19 mouse cellular contexts compared by ENCODE assay signal in the genomic region with DNA sequence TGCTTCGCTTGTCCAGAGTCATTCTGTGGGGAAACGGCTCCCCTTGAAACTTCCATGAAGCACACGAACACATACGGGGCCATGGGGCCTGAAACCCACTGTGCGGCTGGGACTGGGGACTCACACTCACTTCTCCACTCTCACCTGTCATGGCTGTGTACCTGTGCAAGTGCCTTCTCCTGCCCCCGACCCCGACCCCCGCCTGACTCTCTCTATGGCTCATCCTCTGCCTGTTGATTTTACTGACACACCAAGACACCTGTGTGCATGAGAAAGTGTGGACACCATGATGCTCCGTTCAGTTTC. TPM values are rescaled to one million over a fixed set of nuclear protein-coding genes. Genes with fewer than 3 reads are reported as not detected.
DNase-seq lines count a peak whose midpoint lies in the region; ATAC-seq and TF ChIP-seq lines count a peak whose summit lies in the region.
"Had no signal": no experiment of that assay in that cellular context is flagged by ENCODE, and none has a peak within 500 bp of the region (broad histone marks: within the 10 kb centered on the region; RNA-seq: fewer than 3 reads in every experiment).

No protein-coding gene starts in this region.

- no peaks in the 10 kb centered on the region for H3K9me3 ChIP-seq in neural tube, embryonic 11.5 days (ENCODE audit: control insufficient read depth, low read length)
- no peaks in the 10 kb centered on the region for H3K9me3 ChIP-seq in forebrain, postnatal 0 days (ENCODE audit: low read length)
- H3K9me3 ChIP-seq in limb, embryonic 13.5 days: no peaks in the 10 kb centered on the region
- no peaks in the 10 kb centered on the region for H3K9me3 ChIP-seq in neural tube, embryonic 15.5 days (replicated peaks)
- H3K9me3 ChIP-seq: heart, embryonic 15.5 days; liver, embryonic 13.5 days had no signal

- DNase-seq in neural tube, embryonic 11.5 days (ENCODE audit: low spot score): no peak
- DNase-seq in neural tube, embryonic 10.5 days (ENCODE audit: extremely low spot score, low spot score): no peak
- DNase-seq in forebrain, postnatal 0 days: no peak
- no peak for DNase-seq in embryo, embryonic 10 days (ENCODE audit: low spot score)
- DNase-seq in right cerebral cortex, postnatal 25 days: no peak
- DNase-seq in ovary, postnatal 36 days (ENCODE audit: low spot score): no peak
- DNase-seq: adrenal gland, postnatal 36 days; cerebellum, postnatal 36 days; kidney, postnatal 25 days; liver, embryonic 13.5 days; lung, postnatal 10 days; thymus, postnatal 14 days had no signal

- H3K4me3 ChIP-seq in neural tube, embryonic 11.5 days (ENCODE audit: low read depth, low read length): no peak overlapping the region
- H3K4me3 ChIP-seq in forebrain, postnatal 0 days (ENCODE audit: low read depth, low read length): no peak overlapping the region
- no peak overlapping the region for H3K4me3 ChIP-seq in limb, embryonic 13.5 days
- no peak overlapping the region for H3K4me3 ChIP-seq in neural tube, embryonic 15.5 days (replicated peaks)
- H3K4me3 ChIP-seq: heart, embryonic 15.5 days; left cerebral cortex, adult 2 months; liver, embryonic 13.5 days had no signal

- 30% methylated on average over 9 of the region's 9 CpGs for WGBS in neural tube, embryonic 11.5 days
- 10% methylated on average over 9 of the region's 9 CpGs for WGBS in forebrain, postnatal 0 days
- WGBS in limb, embryonic 13.5 days: 40% methylated on average over 9 of the region's 9 CpGs
- 20% methylated on average over 9 of the region's 9 CpGs for WGBS in neural tube, embryonic 15.5 days

- no peak for TF ChIP-seq CTCF in forebrain, postnatal 0 days (IDR thresholded peaks at IDR 0.05; ENCODE audit: low read depth)

- H3K36me3 ChIP-seq in neural tube, embryonic 11.5 days (ENCODE audit: control insufficient read depth, insufficient read depth, low read length): no peaks in the 10 kb centered on the region
- H3K36me3 ChIP-seq in forebrain, postnatal 0 days (ENCODE audit: insufficient read depth): no peaks in the 10 kb centered on the region
- no peaks in the 10 kb centered on the region for H3K36me3 ChIP-seq in limb, embryonic 13.5 days
- H3K36me3 ChIP-seq in neural tube, embryonic 15.5 days: no peaks in the 10 kb centered on the region
- H3K36me3 ChIP-seq: heart, embryonic 15.5 days; liver, embryonic 13.5 days had no signal

- peak overlapping the region; percentile 24 for H3K4me2 ChIP-seq in neural tube, embryonic 11.5 days (ENCODE audit: low read depth)
- H3K4me2 ChIP-seq in forebrain, postnatal 0 days (ENCODE audit: low read depth): peak overlapping the region; percentile 17; the same call in 1 of the 2 replicates
- peak overlapping the region; percentile 48 for H3K4me2 ChIP-seq in limb, embryonic 13.5 days (replicated peaks)
- H3K4me2 ChIP-seq in neural tube, embryonic 15.5 days: peak overlapping the region; percentile 46
- H3K4me2 ChIP-seq: heart, embryonic 15.5 days; liver, embryonic 13.5 days had no signal

- ATAC-seq in neural tube, embryonic 11.5 days (ENCODE audit: insufficient read depth, low FRiP score, low TSS enrichment): no peak
- no peak for ATAC-seq in forebrain, postnatal 0 days
- no peak for ATAC-seq in limb, embryonic 13.5 days (ENCODE audit: low FRiP score, low read depth)
- no peak for ATAC-seq in neural tube, embryonic 15.5 days (ENCODE audit: low FRiP score)
- ATAC-seq: CD4-positive, CD25-positive, alpha-beta regulatory T cell, adult 4 months; inflammation-experienced regulatory T-cells, adult 6 months had no signal

- H3K4me1 ChIP-seq in neural tube, embryonic 11.5 days (ENCODE audit: control insufficient read depth, insufficient read depth, low read length): peaks cover 12% of the 10 kb centered on the region; the same call in 1 of the 2 replicates
- H3K4me1 ChIP-seq in forebrain, postnatal 0 days (ENCODE audit: insufficient read depth): no peaks in the 10 kb centered on the region
- H3K4me1 ChIP-seq in limb, embryonic 13.5 days: peaks cover 38% of the 10 kb centered on the region
- H3K4me1 ChIP-seq in neural tube, embryonic 15.5 days: peaks cover 26% of the 10 kb centered on the region
- H3K4me1 ChIP-seq: heart, embryonic 15.5 days; liver, embryonic 13.5 days had no signal

- H3K27me3 ChIP-seq in neural tube, embryonic 11.5 days (ENCODE audit: control insufficient read depth, insufficient read depth, low read length): peaks cover 78% of the 10 kb centered on the region
- H3K27me3 ChIP-seq in forebrain, postnatal 0 days (ENCODE audit: insufficient read depth, low read length): peaks cover 18% of the 10 kb centered on the region; the same call in 1 of the 2 replicates
- H3K27me3 ChIP-seq in limb, embryonic 13.5 days: peaks cover 6% of the 10 kb centered on the region
- peaks cover 72% of the 10 kb centered on the region for H3K27me3 ChIP-seq in neural tube, embryonic 15.5 days (replicated peaks)
- H3K27me3 ChIP-seq: liver, embryonic 13.5 days had no signal

- H3K27ac ChIP-seq in neural tube, embryonic 11.5 days (ENCODE audit: low read depth, low read length): no peak overlapping the region
- H3K27ac ChIP-seq in forebrain, postnatal 0 days (ENCODE audit: low read depth, low read length): no peak overlapping the region
- peak overlapping the region; percentile 87 for H3K27ac ChIP-seq in limb, embryonic 13.5 days
- H3K27ac ChIP-seq in neural tube, embryonic 15.5 days (replicated peaks): no peak overlapping the region
- H3K27ac ChIP-seq: heart, embryonic 15.5 days; left cerebral cortex, adult 2 months; liver, embryonic 13.5 days had no signal

- no peak overlapping the region for H3K9ac ChIP-seq in neural tube, embryonic 11.5 days (ENCODE audit: low read length)
- no peak overlapping the region for H3K9ac ChIP-seq in forebrain, postnatal 0 days
- H3K9ac ChIP-seq in limb, embryonic 13.5 days: 0 out of 2 replicates have a peak overlapping the region, but pooled peaks have one; percentile 13
- H3K9ac ChIP-seq in neural tube, embryonic 15.5 days (replicated peaks): no peak overlapping the region
- H3K9ac ChIP-seq: heart, embryonic 15.5 days; liver, embryonic 13.5 days had no signal

RNA-seq across cellular contexts. Expression of a gene that starts 16.0 kb away (rescaled TPM):
- 8.5 and 10.2 TPM in 2 replicates for polyA plus RNA-seq in neural tube, embryonic 11.5 days (2014; fragmentation: Nextera tagmentation; extraction: Ambion mirVana)
- 2.8 and 6.9 TPM in 2 replicates for total RNA-seq in forebrain, postnatal 0 days (2014; rRNA removed)
- polyA plus RNA-seq in forebrain, postnatal 0 days (2015; fragmentation: Nextera tagmentation; extraction: Ambion mirVana): 6.7 and 9.6 TPM in 2 replicates
- polyA plus RNA-seq in limb, embryonic 13.5 days (2015; fragmentation: Nextera tagmentation; extraction: Ambion mirVana): 13.9 and 20.0 TPM in 2 replicates
- polyA plus RNA-seq in neural tube, embryonic 15.5 days (2015; fragmentation: Nextera tagmentation; extraction: Ambion mirVana): 15.0 and 16.4 TPM in 2 replicates
- total RNA-seq: adrenal gland, postnatal 36 days; granulocyte monocyte progenitor cell, adult 5-6 weeks had no signal
- polyA plus RNA-seq: CD4-positive, CD25-positive, alpha-beta regulatory T cell, adult 4 months; heart, embryonic 15.5 days; inflammation-experienced regulatory T-cells, adult 6 months; liver, embryonic 13.5 days had no signal
